Mouse (Mus musculus) limb, embryonic 11.5 days (tissue): ENCODE measurements at regions not wholly inside any gene's neighbourhood (a gene's known extent, or its start where the extent isn't known, plus 50 kb on each side); places are given as distances from the start of the nearest gene placed in this dataset.

ENCODE experiments used
- ATAC-seq: fragments of 200-750 bp; cut with Nextera tagmentation; 2 replicates; pipeline ENCODE4 v1.8.0; 2017; ENCODE audit warnings: low read depth; ENCODE audit not compliant: insufficient number of reproducible peaks, low FRiP score, low TSS enrichment
- DNase-seq: peaks from one replicate; pipeline ENCODE4 v3.0.0-alpha.2; 2015; ENCODE audit warnings: low spot score
- H3K27ac ChIP-seq: fragments of 300-500 bp; sonication (generic); replicated peaks from 2 replicates; pipeline ENCODE4 v1.5.1; 2014; ENCODE audit warnings: low read depth, mild to moderate bottlenecking, low read length
- H3K27me3 ChIP-seq: fragments of 300-500 bp; sonication (generic); 2 replicates; pipeline ENCODE4 v1.6.1; 2014; ENCODE audit warnings: mild to moderate bottlenecking, low read length, mixed read lengths; ENCODE audit not compliant: control insufficient read depth, insufficient read depth
- H3K36me3 ChIP-seq: fragments of 300-500 bp; sonication (generic); 2 replicates; pipeline ENCODE4 v1.6.1; 2014; ENCODE audit warnings: mild to moderate bottlenecking, low read length, moderate library complexity, mixed read lengths; ENCODE audit not compliant: control insufficient read depth, insufficient read depth
- H3K4me1 ChIP-seq: fragments of 300-500 bp; sonication (generic); 2 replicates; pipeline ENCODE4 v1.6.1; 2014; ENCODE audit warnings: low read length, mixed read lengths; ENCODE audit not compliant: control insufficient read depth, insufficient read depth
- H3K4me2 ChIP-seq: fragments of 300-500 bp; sonication (generic); 2 replicates; pipeline ENCODE4 v1.6.1; 2014; ENCODE audit warnings: low read depth, mild to moderate bottlenecking, moderate library complexity; ENCODE audit not compliant: severe bottlenecking
- H3K4me3 ChIP-seq: fragments of 300-500 bp; sonication (generic); 2 replicates; pipeline ENCODE4 v1.5.1; 2014; ENCODE audit warnings: low read depth, low read length
- H3K9ac ChIP-seq: fragments of 300-500 bp; sonication (generic); 2 replicates; pipeline ENCODE4 v1.6.1; 2014; ENCODE audit warnings: mild to moderate bottlenecking, low read length
- H3K9me3 ChIP-seq: fragments of 300-500 bp; sonication (generic); 2 replicates; pipeline ENCODE4 v1.6.1; 2016; ENCODE audit warnings: low read length; ENCODE audit not compliant: control insufficient read depth
- WGBS: fragments of 180-500 bp; shearing (Covaris S2); extraction: QIAGEN DNeasy Blood & Tissue Kit; methylation state at CpG from one replicate; pipeline ENCODE4 v1.1.7; 2014; 5-methylcytosine and 5-hydroxymethylcytosine counted together

GRCm38 (mm10) chr8:7853169-7853568, 807.9 kb downstream of the Efnb2 start:
- no peak overlapping the region for H3K4me2 ChIP-seq
- no peaks in the 10 kb centered on the region for H3K9me3 ChIP-seq
- H3K9ac ChIP-seq: no peak overlapping the region
- no peak overlapping the region for H3K27ac ChIP-seq
- H3K36me3 ChIP-seq: no peaks in the 10 kb centered on the region
- DNase-seq: no peak
- 91% methylated on average over 1 of the region's 1 CpGs for WGBS
- no peak for ATAC-seq
- no peak overlapping the region for H3K4me3 ChIP-seq
- H3K27me3 ChIP-seq: no peaks in the 10 kb centered on the region
- no peaks in the 10 kb centered on the region for H3K4me1 ChIP-seq

DNA sequence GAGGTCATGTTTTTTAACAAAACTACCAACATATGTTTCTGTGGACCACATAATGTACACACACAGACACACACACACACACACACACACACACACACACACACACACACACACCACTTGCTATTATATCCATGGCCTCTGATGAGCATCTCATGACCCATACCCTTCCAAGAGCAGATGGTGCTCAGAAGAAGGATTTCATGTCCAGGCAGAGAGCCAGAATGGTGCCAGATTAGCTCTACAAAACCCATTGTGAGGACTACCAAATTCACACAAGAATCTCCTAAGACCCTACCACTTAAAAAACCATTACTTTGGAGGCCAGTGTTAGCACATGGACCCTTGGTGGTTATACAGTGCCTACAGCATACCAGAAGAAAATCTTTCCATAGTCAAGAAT, 810.5 kb downstream of the Efnb2 start:
- Histone ChIP-seq H3K4me1 (no peaks in the 10 kb centered on the region), H3K4me2 (no peak overlapping the region), H3K9me3 (no peaks in the 10 kb centered on the region), H3K9ac (no peak overlapping the region), H3K36me3 (no peaks in the 10 kb centered on the region), H3K27ac (no peak overlapping the region), H3K4me3 (no peak overlapping the region), H3K27me3 (no peaks in the 10 kb centered on the region)
- DNase-seq (no peak), ATAC-seq (no peak)

DNA sequence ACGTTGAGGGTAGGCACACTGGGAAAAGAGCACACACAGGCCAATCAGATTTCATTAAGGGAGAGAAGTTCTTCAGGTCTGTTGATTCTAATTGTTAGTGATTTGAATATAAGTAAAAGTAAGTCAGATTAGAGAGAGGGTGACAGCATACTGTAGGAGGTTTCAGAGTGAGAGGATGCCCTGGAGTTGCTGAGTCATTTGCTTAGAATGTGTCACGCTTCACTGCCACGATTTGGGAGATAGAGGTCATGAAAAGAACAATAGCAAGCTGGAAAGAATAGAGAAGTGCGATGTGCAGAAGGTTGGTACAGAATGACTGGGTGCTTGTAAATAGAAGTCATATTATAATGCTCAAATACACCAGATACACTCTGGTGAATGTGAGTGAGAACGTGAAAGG, 829.1 kb downstream of the Efnb2 start:
- Histone ChIP-seq H3K9me3 (no peaks in the 10 kb centered on the region), H3K36me3 (no peaks in the 10 kb centered on the region), H3K27ac (no peak overlapping the region), H3K27me3 (no peaks in the 10 kb centered on the region), H3K9ac (no peak overlapping the region), H3K4me2 (no peak overlapping the region), H3K4me3 (no peak overlapping the region), H3K4me1 (no peaks in the 10 kb centered on the region)
- 88% methylated on average over 5 of the region's 5 CpGs for WGBS
- DNase-seq: no peak
- ATAC-seq: no peak

- H3K9me3 ChIP-seq: no peaks in the 10 kb centered on the region
- ATAC-seq: no peak
- H3K36me3 ChIP-seq: no peaks in the 10 kb centered on the region
- no peak overlapping the region for H3K9ac ChIP-seq
- no peak overlapping the region for H3K4me3 ChIP-seq
- H3K27ac ChIP-seq: no peak overlapping the region
- H3K27me3 ChIP-seq: no peaks in the 10 kb centered on the region
- H3K4me2 ChIP-seq: no peak overlapping the region
- WGBS: 78% methylated on average over 1 of the region's 1 CpGs
- no peak for DNase-seq
- no peaks in the 10 kb centered on the region for H3K4me1 ChIP-seq
These were observed 833.2 kb downstream of the Efnb2 start for GRCm38 (mm10) chr8:7827811-7828210.

GRCm38 (mm10) chr8:7808395-7808794, 852.6 kb downstream of the Efnb2 start:
- no peaks in the 10 kb centered on the region for H3K9me3 ChIP-seq
- ATAC-seq (no peak), DNase-seq (no peak)
- no peak overlapping the region for H3K27ac ChIP-seq
- H3K9ac ChIP-seq: no peak overlapping the region
- 89% methylated on average over 1 of the region's 1 CpGs for WGBS
- H3K4me1 ChIP-seq: no peaks in the 10 kb centered on the region
- no peak overlapping the region for H3K4me3 ChIP-seq
- H3K27me3 ChIP-seq: no peaks in the 10 kb centered on the region
- H3K36me3 ChIP-seq: no peaks in the 10 kb centered on the region
- H3K4me2 ChIP-seq: no peak overlapping the region

DNA sequence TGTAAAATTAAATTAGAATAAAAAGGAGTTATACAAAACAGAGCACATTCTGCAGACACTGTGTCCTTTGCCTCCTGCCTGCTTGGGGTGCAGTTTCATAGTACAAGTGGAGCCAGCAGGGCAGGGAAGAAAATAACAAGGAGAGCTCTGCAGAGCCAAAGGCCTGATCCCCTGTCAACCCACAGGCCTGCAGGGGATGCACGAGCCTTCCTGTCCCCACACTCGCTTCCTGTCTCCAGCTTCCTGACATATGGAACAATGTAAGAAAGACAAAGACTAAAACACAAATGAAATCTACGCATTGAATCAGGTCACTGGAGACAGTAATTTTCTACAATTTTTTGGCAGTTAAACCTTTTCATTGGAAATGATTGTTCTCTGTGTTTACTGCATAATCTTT, 861.8 kb downstream of the Efnb2 start:
- Histone ChIP-seq H3K4me2 (no peak overlapping the region), H3K9ac (no peak overlapping the region), H3K4me3 (no peak overlapping the region), H3K27me3 (no peaks in the 10 kb centered on the region), H3K27ac (no peak overlapping the region), H3K9me3 (no peaks in the 10 kb centered on the region), H3K4me1 (no peaks in the 10 kb centered on the region), H3K36me3 (no peaks in the 10 kb centered on the region)
- WGBS: 73% methylated on average over 3 of the region's 3 CpGs
- DNase-seq (no peak), ATAC-seq (no peak)

DNA sequence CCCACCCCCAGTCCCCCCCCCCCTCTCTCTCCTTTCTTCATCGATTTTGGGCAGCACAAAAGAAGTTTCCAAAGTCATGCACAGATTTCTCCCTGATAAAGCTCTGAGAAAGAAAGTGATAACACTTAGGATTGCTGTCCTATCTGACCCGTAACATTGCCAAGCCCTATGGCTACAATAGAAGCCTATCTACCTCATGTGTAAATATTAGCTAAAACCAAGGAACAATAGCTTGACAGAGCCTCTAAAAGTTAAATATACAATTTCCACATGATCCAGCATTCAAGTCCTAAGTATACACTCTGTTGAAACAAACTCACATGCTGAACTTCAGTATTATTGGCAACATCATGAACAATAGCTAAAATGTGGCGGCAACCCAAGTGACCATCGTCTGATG, 864.9 kb downstream of the Efnb2 start:
- Histone ChIP-seq H3K9me3 (no peaks in the 10 kb centered on the region), H3K4me1 (no peaks in the 10 kb centered on the region), H3K9ac (no peak overlapping the region), H3K4me3 (no peak overlapping the region), H3K27ac (no peak overlapping the region), H3K27me3 (no peaks in the 10 kb centered on the region), H3K4me2 (no peak overlapping the region), H3K36me3 (no peaks in the 10 kb centered on the region)
- ATAC-seq (no peak), DNase-seq (no peak)
- 95% methylated on average over 4 of the region's 4 CpGs for WGBS

GRCm38 (mm10) chr8:7763820-7764219, 897.2 kb downstream of the Efnb2 start:
- Histone ChIP-seq H3K36me3 (no peaks in the 10 kb centered on the region), H3K4me1 (no peaks in the 10 kb centered on the region), H3K4me3 (no peak overlapping the region), H3K27ac (no peak overlapping the region), H3K4me2 (no peak overlapping the region), H3K27me3 (no peaks in the 10 kb centered on the region), H3K9me3 (no peaks in the 10 kb centered on the region), H3K9ac (no peak overlapping the region)
- ATAC-seq (no peak), DNase-seq (no peak)
- WGBS: 87% methylated on average over 3 of the region's 3 CpGs

DNA sequence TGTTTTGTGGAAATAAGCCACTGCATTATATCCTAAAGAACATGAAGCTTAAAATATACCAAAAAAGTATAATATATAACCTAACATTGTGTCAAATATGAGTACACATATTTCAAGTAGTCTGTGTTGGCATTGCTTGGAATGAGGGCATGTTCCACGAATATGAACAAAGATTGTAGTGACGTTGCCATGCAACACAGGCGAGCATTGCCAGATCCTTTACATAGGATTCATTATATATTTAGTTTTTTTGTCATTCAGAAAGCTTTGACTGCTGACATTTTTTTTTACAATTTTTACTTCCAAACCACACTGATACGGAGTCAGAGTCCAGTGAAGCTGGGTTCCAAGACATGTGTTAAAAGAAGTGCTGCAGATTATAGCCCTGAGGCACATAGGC, 900.1 kb downstream of the Efnb2 start:
- WGBS: 88% methylated on average over 4 of the region's 4 CpGs
- no peak overlapping the region for H3K9ac ChIP-seq
- H3K27me3 ChIP-seq: no peaks in the 10 kb centered on the region
- no peaks in the 10 kb centered on the region for H3K36me3 ChIP-seq
- DNase-seq: no peak
- no peak for ATAC-seq
- no peaks in the 10 kb centered on the region for H3K9me3 ChIP-seq
- H3K4me1 ChIP-seq: no peaks in the 10 kb centered on the region
- no peak overlapping the region for H3K4me2 ChIP-seq
- H3K4me3 ChIP-seq: no peak overlapping the region
- H3K27ac ChIP-seq: no peak overlapping the region
